Mouse (Mus musculus) lung, embryonic 15.5 days (tissue): Measurements from ENCODE around the gene Gm10563. TPM values are rescaled to one million over a fixed set of nuclear protein-coding genes. Genes with fewer than 3 reads are reported as not detected.
"Not testable (repeated sequence)": the region's sequence is repeated elsewhere in the genome, so short reads cannot be mapped to it uniquely, and the experiment has no call there.

Experiments used
- ATAC-seq: fragments of 200-750 bp; cut with Nextera tagmentation; 2 replicates; pipeline ENCODE4 v1.8.0; 2017; ENCODE audit warnings: moderate number of reproducible peaks, borderline replicate concordance; ENCODE audit not compliant: low FRiP score, low TSS enrichment; ENCODE audit errors: extremely low read depth
- H3K27ac ChIP-seq: fragments of 300-500 bp; sonication (generic); 2 replicates; pipeline ENCODE4 v1.5.1; 2015; ENCODE audit warnings: moderate library complexity, mild to moderate bottlenecking, inconsistent platforms
- H3K27me3 ChIP-seq: fragments of 300-500 bp; sonication (generic); 2 replicates; pipeline ENCODE4 v1.6.1; 2015; ENCODE audit warnings: inconsistent platforms
- H3K36me3 ChIP-seq: fragments of 300-500 bp; sonication (generic); 2 replicates; pipeline ENCODE4 v1.6.1; 2015; ENCODE audit warnings: inconsistent platforms
- H3K4me1 ChIP-seq: fragments of 300-500 bp; sonication (generic); 2 replicates; pipeline ENCODE4 v1.6.1; 2015; ENCODE audit warnings: inconsistent platforms
- H3K4me2 ChIP-seq: fragments of 300-500 bp; sonication (generic); 2 replicates; pipeline ENCODE4 v1.6.1; 2015; ENCODE audit warnings: inconsistent platforms, mild to moderate bottlenecking, moderate library complexity
- H3K4me3 ChIP-seq: fragments of 300-500 bp; sonication (generic); 2 replicates; pipeline ENCODE4 v1.5.1; 2015; ENCODE audit warnings: mild to moderate bottlenecking, inconsistent platforms
- H3K9ac ChIP-seq: fragments of 300-500 bp; sonication (generic); 2 replicates; pipeline ENCODE4 v1.6.1; 2015; ENCODE audit warnings: inconsistent platforms
- H3K9me3 ChIP-seq: fragments of 300-500 bp; sonication (generic); 2 replicates; pipeline ENCODE4 v1.6.1; 2016; ENCODE audit warnings: inconsistent platforms
- WGBS: fragments of 180-500 bp; shearing (Covaris S2); methylation state at CpG from one replicate; pipeline ENCODE4 v1.1.7; 2015; 5-methylcytosine and 5-hydroxymethylcytosine counted together
- polyA plus RNA-seq: library from polyadenylated mRNA; unstranded; fragments of >200 nt; fragmentation: Nextera tagmentation; extraction: Ambion mirVana; gene quantifications from 2 replicates; pipeline ENCODE4 v1.2.1, GENCODE M21; 2015

Gm10563 gene
- polyA plus RNA-seq, 1 experiment from 2014 or later: not detected

DNA sequence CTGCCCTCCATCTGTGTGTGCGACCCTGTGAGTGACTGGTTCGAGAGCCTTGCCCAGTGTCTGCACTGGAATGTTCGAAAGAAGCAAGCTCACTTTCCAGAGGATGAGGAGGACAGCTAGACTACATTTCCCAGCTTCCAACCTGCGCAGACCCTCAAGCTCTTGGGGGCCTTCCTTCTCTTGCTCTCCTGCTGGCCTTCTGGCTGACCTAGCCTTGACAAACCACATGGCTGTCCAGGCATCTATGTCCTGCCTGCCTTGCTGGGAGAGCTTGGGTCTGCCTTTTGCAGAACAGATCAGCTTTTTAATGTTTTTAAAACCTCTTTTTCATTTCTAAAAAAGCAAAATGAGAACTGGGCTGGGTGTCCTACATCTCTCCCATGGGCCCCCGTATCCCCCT lies 55.9 kb downstream of the Gm10563 start:
- Histone ChIP-seq H3K27ac (no peak overlapping the region), H3K4me2 (no peak overlapping the region), H3K36me3 (peaks cover 53% of the 10 kb centered on the region), H3K4me1 (no peaks in the 10 kb centered on the region), H3K27me3 (no peaks in the 10 kb centered on the region), H3K9ac (no peak overlapping the region), H3K4me3 (no peak overlapping the region), H3K9me3 (no peaks in the 10 kb centered on the region)
- WGBS: 91% methylated on average over 5 of the region's 5 CpGs
- no peak for ATAC-seq

DNA sequence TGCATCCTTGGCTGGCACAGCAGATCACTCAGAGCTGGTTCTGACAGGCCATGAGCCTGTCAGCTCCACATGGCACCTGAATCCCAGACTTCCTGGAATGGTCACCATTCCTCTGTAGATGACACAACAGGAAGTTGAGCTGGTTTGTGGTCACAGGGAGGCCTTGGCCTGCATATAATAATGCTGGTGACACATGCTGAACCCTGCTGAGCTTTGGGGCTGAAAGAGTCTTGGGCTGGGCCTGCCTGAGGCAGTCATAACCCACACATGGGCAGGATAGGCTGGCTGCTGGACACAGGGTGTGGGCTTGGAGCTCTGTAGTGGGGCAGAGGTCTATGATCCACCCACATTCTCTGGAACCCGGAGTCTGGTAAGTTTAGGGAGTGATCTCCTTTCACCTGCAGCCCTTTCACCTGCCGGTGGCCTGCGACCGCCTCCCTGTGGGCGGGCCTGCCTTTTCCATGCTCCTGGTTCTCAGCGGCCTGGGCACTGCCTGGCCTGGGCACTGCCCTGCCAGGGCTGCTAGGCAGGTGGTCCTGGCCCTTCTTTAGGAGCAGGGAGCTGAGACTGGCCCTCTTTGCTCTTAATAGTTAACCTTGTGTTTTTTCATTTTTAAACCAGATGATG lies 62.8 kb downstream of the Gm10563 start:
- Histone ChIP-seq H3K9ac (no peak overlapping the region), H3K36me3 (peaks cover 51% of the 10 kb centered on the region), H3K4me2 (no peak overlapping the region), H3K27ac (no peak overlapping the region), H3K27me3 (no peaks in the 10 kb centered on the region), H3K4me1 (no peaks in the 10 kb centered on the region), H3K4me3 (no peak overlapping the region), H3K9me3 (no peaks in the 10 kb centered on the region)
- no peak for ATAC-seq
- 89% methylated on average over 6 of the region's 6 CpGs for WGBS

DNA sequence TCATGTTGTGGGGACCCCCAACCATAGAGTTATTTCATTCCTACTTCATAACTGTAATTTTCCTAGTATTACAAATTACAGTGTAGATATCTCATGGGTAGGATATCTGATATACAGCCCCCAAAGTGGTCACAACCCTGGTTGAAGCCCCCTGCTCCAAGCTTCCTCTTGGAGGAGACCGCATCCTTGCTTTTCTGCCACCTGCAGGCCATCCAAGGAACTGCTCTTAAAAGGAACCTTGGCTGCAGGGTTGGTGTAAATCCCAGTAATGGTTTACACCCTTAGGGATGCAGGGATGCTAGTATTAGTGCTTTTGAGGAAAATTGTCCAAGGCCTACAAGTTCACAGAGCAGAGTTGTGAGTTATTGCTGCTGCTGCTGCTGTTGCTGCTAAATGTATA lies 64.8 kb downstream of the Gm10563 start:
- Histone ChIP-seq H3K36me3 (peaks cover 40% of the 10 kb centered on the region), H3K4me3 (no peak overlapping the region), H3K4me2 (no peak overlapping the region), H3K27ac (no peak overlapping the region), H3K4me1 (no peaks in the 10 kb centered on the region), H3K27me3 (no peaks in the 10 kb centered on the region), H3K9ac (no peak overlapping the region), H3K9me3 (no peaks in the 10 kb centered on the region)
- ATAC-seq: no peak
- WGBS: 34% methylated on average over 1 of the region's 1 CpGs

GRCm38 (mm10) chr4:155578336-155579125 lies 66.7 kb downstream of the Gm10563 start:
- Histone ChIP-seq H3K27me3 (no peaks in the 10 kb centered on the region), H3K27ac (no peak overlapping the region), H3K4me3 (no peak overlapping the region), H3K4me2 (no peak overlapping the region), H3K4me1 (no peaks in the 10 kb centered on the region), H3K36me3 (peaks cover 21% of the 10 kb centered on the region), H3K9ac (no peak overlapping the region), H3K9me3 (no peaks in the 10 kb centered on the region)
- ATAC-seq: no peak
- WGBS: 80% methylated on average over 7 of the region's 7 CpGs

GRCm38 (mm10) chr4:155577741-155578140 lies 67.5 kb downstream of the Gm10563 start:
- no peak overlapping the region for H3K9ac ChIP-seq
- H3K4me3 ChIP-seq: no peak overlapping the region
- no peaks in the 10 kb centered on the region for H3K9me3 ChIP-seq
- H3K27ac ChIP-seq: no peak overlapping the region
- H3K27me3 ChIP-seq: no peaks in the 10 kb centered on the region
- H3K4me1 ChIP-seq: no peaks in the 10 kb centered on the region
- H3K4me2 ChIP-seq: no peak overlapping the region
- peaks cover 15% of the 10 kb centered on the region for H3K36me3 ChIP-seq
- no peak for ATAC-seq
- 72% methylated on average over 5 of the region's 5 CpGs for WGBS

DNA sequence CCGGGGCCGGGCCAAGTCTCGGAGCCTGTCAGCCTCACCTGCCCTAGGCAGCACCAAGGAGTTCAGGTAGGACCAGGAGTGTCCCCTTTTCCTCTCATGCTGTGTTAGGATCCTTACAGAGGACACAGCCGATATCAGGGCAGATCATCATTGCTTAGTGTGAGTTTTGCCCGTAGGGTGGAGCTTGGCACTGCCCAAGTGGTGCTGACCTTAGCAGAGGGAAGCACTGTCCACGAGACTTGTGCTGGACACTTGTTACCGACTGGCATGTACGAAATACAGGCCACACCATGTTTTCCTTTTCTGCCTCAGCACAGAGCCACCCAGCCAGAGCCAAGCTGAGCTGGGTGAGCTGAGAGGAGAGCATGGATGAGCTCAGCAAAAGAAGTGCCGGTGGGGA lies 68.1 kb downstream of the Gm10563 start:
- WGBS: 89% methylated on average over 9 of the region's 9 CpGs
- no peak overlapping the region for H3K4me3 ChIP-seq
- no peak overlapping the region for H3K9ac ChIP-seq
- ATAC-seq: no peak
- H3K27me3 ChIP-seq: no peaks in the 10 kb centered on the region
- no peak overlapping the region for H3K27ac ChIP-seq
- H3K9me3 ChIP-seq: no peaks in the 10 kb centered on the region
- no peaks in the 10 kb centered on the region for H3K4me1 ChIP-seq
- H3K4me2 ChIP-seq: no peak overlapping the region
- peaks cover 9% of the 10 kb centered on the region for H3K36me3 ChIP-seq

DNA sequence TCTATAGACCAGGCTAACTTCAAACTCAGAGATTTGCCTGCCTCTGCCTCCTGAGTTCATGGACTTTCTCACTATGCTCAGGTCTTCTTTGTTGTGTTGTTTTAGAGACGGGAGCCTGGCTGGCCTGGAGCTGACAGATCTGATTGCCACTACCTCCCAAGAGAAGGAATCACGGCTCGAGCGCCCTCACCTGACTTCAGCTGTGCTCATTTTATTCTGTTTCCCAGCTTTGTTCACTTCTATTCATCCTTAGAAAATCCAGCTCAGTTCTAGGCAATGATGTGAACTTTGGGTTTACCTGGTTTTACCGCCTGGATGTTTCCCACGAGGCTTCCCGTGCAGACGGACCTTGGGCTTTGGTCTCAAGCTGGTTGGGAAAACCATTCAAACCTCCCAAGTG lies 69.7 kb downstream of the Gm10563 start:
- Histone ChIP-seq H3K4me1 (no peaks in the 10 kb centered on the region), H3K36me3 (peaks cover 8% of the 10 kb centered on the region; the same call in 1 of the 2 replicates), H3K9me3 (no peaks in the 10 kb centered on the region), H3K4me2 (no peak overlapping the region), H3K27me3 (no peaks in the 10 kb centered on the region), H3K27ac (no peak overlapping the region), H3K4me3 (no peak overlapping the region), H3K9ac (no peak overlapping the region)
- no peak for ATAC-seq
- 90% methylated on average over 8 of the region's 8 CpGs for WGBS

GRCm38 (mm10) chr4:155574931-155575330 lies 70.3 kb downstream of the Gm10563 start:
- H3K4me1 ChIP-seq: no peaks in the 10 kb centered on the region
- WGBS: 83% methylated on average over 11 of the region's 11 CpGs
- H3K4me2 ChIP-seq: no peak overlapping the region
- no peaks in the 10 kb centered on the region for H3K27me3 ChIP-seq
- peaks cover 8% of the 10 kb centered on the region; the same call in 1 of the 2 replicates for H3K36me3 ChIP-seq
- H3K4me3 ChIP-seq: no peak overlapping the region
- ATAC-seq: no peak
- no peaks in the 10 kb centered on the region for H3K9me3 ChIP-seq
- H3K27ac ChIP-seq: no peak overlapping the region
- no peak overlapping the region for H3K9ac ChIP-seq

DNA sequence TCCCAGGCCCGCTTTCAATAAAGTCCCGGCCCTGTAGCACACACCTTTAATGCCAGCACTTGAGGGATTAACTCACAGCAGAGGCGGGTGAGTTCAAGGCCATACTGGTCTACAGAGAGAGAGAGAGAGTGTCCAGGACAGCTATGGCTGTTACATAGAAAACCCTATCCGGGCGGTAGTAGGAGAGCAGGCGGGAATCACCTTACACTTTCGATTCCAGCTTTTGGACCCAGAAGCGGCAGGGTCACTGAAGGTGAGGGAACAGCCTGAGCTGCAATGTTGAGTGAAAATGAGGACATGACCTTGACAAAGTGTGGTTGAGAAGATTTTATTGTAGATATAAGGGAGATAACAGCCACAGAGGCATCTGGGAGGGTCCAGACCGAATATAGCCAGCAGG lies 71.3 kb downstream of the Gm10563 start:
- WGBS: 91% methylated on average over 9 of the region's 9 CpGs
- ATAC-seq: no peak
- Histone ChIP-seq H3K9me3 (no peaks in the 10 kb centered on the region), H3K4me3 (no peak overlapping the region), H3K9ac (no peak overlapping the region), H3K36me3 (peaks cover 8% of the 10 kb centered on the region; the same call in 1 of the 2 replicates), H3K4me2 (no peak overlapping the region), H3K27me3 (no peaks in the 10 kb centered on the region), H3K4me1 (no peaks in the 10 kb centered on the region), H3K27ac (no peak overlapping the region)

DNA sequence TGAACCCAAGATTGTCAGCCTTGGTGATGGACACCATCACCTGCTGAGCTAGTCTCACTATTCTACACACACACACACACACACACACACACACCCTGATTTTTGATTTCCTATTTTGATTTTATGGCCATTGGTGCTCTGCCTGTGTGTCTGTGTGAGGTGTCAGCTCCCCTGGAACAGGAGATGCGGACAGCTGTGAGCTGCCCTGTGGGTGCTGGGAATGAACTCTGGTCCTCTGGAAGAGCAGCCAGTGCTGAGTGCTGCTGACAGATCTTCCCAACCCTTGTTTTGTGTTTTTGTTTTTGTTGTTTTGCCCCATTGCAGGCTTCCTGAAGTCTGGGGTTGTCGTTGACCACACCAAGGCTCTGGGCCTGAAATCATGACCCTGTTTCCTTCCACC lies 72.1 kb downstream of the Gm10563 start:
- Histone ChIP-seq H3K4me2 (no peak overlapping the region), H3K36me3 (peaks cover 8% of the 10 kb centered on the region; the same call in 1 of the 2 replicates), H3K4me1 (no peaks in the 10 kb centered on the region), H3K9ac (no peak overlapping the region), H3K9me3 (no peaks in the 10 kb centered on the region), H3K4me3 (no peak overlapping the region), H3K27me3 (no peaks in the 10 kb centered on the region), H3K27ac (no peak overlapping the region)
- WGBS: 90% methylated on average over 2 of the region's 2 CpGs
- no peak for ATAC-seq

- Histone ChIP-seq H3K36me3 (no peaks in the 10 kb centered on the region), H3K4me3 (no peak overlapping the region), H3K27me3 (no peaks in the 10 kb centered on the region), H3K4me2 (no peak overlapping the region), H3K27ac (no peak overlapping the region), H3K4me1 (no peaks in the 10 kb centered on the region), H3K9me3 (no peaks in the 10 kb centered on the region), H3K9ac (no peak overlapping the region)
- ATAC-seq: no peak
- 67% methylated on average over 2 of the region's 2 CpGs for WGBS
Observed at GRCm38 (mm10) chr4:155571442-155571841, 73.8 kb downstream of the Gm10563 start.

DNA sequence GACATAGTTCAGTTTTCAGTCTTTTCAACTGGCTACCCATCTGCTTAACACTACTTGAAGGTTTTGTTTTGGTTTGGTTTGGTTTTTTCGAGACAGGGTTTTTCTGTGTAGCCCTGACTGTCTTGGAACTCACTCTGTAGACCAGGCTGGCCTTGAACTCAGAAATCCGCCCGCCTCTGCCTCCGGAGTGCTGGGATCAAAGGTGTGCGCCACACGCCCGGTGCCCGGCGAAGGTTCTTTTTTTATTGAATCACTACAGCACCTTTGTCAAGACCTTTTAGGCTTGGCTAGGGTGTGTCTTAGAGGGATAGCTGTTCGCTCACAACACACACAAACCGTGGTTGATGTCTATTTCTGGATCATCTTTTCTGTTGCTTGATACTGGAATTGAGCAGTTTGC lies 74.9 kb downstream of the Gm10563 start:
- H3K27ac ChIP-seq, H3K4me2 ChIP-seq, H3K36me3 ChIP-seq, H3K4me3 ChIP-seq, H3K9me3 ChIP-seq, H3K9ac ChIP-seq, H3K27me3 ChIP-seq, ATAC-seq, H3K4me1 ChIP-seq: not testable (repeated sequence)
- WGBS: 93% methylated on average over 11 of the region's 11 CpGs
